Mouse (Mus musculus): ENCODE data around the gene Galnt14. TPM values are rescaled to one million over a fixed set of nuclear protein-coding genes. Genes with fewer than 3 reads are reported as not detected.

Gene Galnt14
- 9.1 and 9.8 TPM in 2 replicates for polyA plus RNA-seq (2015; fragmentation: Nextera tagmentation; extraction: Ambion mirVana)

GRCm38 (mm10) chr17:73710042-73710911, at the start of gene Galnt14:
TSS of gene Galnt14 (minus strand) at chr17:73710453.
- Histone ChIP-seq H3K4me2 (replicated peaks) (peak within 1 kb of the TSS; percentile 95), H3K36me3 (no peaks in the 10 kb centered on the region), H3K4me1 (peaks cover 48% of the 10 kb centered on the region), H3K27me3 (peaks cover 5% of the 10 kb centered on the region; the same call in 1 of the 2 replicates), H3K4me3 (peak within 1 kb of the TSS; percentile 67), H3K9me3 (no peaks in the 10 kb centered on the region), H3K9ac (replicated peaks) (peak within 1 kb of the TSS; percentile 72), H3K27ac (replicated peaks) (peak within 1 kb of the TSS; percentile 68)
- ATAC-seq (replicated peaks): peak; percentile 78
- under 1% methylated on average over 73 of the region's 75 CpGs for WGBS

GRCm38 (mm10) chr17:73743681-73744311, 33.5 kb upstream of the Galnt14 start:
- H3K9me3 ChIP-seq: no peaks in the 10 kb centered on the region
- no peaks in the 10 kb centered on the region for H3K27me3 ChIP-seq
- no peak overlapping the region for H3K4me2 ChIP-seq (replicated peaks)
- WGBS: 8% methylated on average over 6 of the region's 6 CpGs
- H3K4me1 ChIP-seq: no peaks in the 10 kb centered on the region
- no peaks in the 10 kb centered on the region for H3K36me3 ChIP-seq
- ATAC-seq (replicated peaks): peak; percentile 93
- no peak overlapping the region for H3K9ac ChIP-seq (replicated peaks)
- H3K4me3 ChIP-seq: no peak overlapping the region
- H3K27ac ChIP-seq (replicated peaks): no peak overlapping the region

- Histone ChIP-seq H3K9me3 (no peaks in the 10 kb centered on the region), H3K4me3 (no peak overlapping the region)
- no peak for ATAC-seq (replicated peaks)
Measured at GRCm38 (mm10) chr17:73723885-73724682, 13.8 kb upstream of the Galnt14 start.

GRCm38 (mm10) chr17:73719021-73719748, 8.9 kb upstream of the Galnt14 start:
- Histone ChIP-seq H3K9ac (replicated peaks) (no peak overlapping the region), H3K27ac (replicated peaks) (no peak overlapping the region), H3K4me1 (peaks cover 9% of the 10 kb centered on the region), H3K27me3 (no peaks in the 10 kb centered on the region), H3K36me3 (no peaks in the 10 kb centered on the region), H3K4me2 (replicated peaks) (no peak overlapping the region), H3K4me3 (no peak overlapping the region), H3K9me3 (no peaks in the 10 kb centered on the region)
- WGBS: 88% methylated on average over 2 of the region's 2 CpGs
- no peak for ATAC-seq (replicated peaks)

More at GRCm38 (mm10) chr17:73723885-73724682, 13.8 kb upstream of the Galnt14 start:
- Histone ChIP-seq H3K4me1 (no peaks in the 10 kb centered on the region), H3K4me2 (replicated peaks) (no peak overlapping the region), H3K27me3 (no peaks in the 10 kb centered on the region), H3K27ac (replicated peaks) (no peak overlapping the region), H3K9ac (replicated peaks) (no peak overlapping the region), H3K36me3 (no peaks in the 10 kb centered on the region)
- 53% methylated on average over 8 of the region's 8 CpGs for WGBS

GRCm38 (mm10) chr17:73716684-73717083, 6.4 kb upstream of the Galnt14 start:
- Histone ChIP-seq H3K4me2 (replicated peaks) (no peak overlapping the region), H3K36me3 (no peaks in the 10 kb centered on the region), H3K9me3 (no peaks in the 10 kb centered on the region), H3K27me3 (no peaks in the 10 kb centered on the region), H3K9ac (replicated peaks) (no peak overlapping the region), H3K27ac (replicated peaks) (no peak overlapping the region), H3K4me3 (no peak overlapping the region), H3K4me1 (peaks cover 33% of the 10 kb centered on the region)
- no peak for ATAC-seq (replicated peaks)
- WGBS: 52% methylated on average over 3 of the region's 3 CpGs

GRCm38 (mm10) chr17:73714440-73715221, 4.4 kb upstream of the Galnt14 start:
- 68% methylated on average over 8 of the region's 8 CpGs for WGBS
- Histone ChIP-seq H3K9me3 (no peaks in the 10 kb centered on the region), H3K27me3 (no peaks in the 10 kb centered on the region; the same call in 1 of the 2 replicates), H3K9ac (replicated peaks) (no peak overlapping the region), H3K4me2 (replicated peaks) (no peak overlapping the region), H3K4me3 (no peak overlapping the region), H3K36me3 (no peaks in the 10 kb centered on the region), H3K27ac (replicated peaks) (no peak overlapping the region), H3K4me1 (peaks cover 46% of the 10 kb centered on the region)
- ATAC-seq (replicated peaks): no peak

- peak; percentile 51 for ATAC-seq (replicated peaks)
- peak overlapping the region; percentile 10; the same call in 1 of the 2 replicates for H3K4me2 ChIP-seq (replicated peaks)
- WGBS: 22% methylated on average over 11 of the region's 11 CpGs
- peaks cover 5% of the 10 kb centered on the region; the same call in 1 of the 2 replicates for H3K27me3 ChIP-seq
- H3K36me3 ChIP-seq: no peaks in the 10 kb centered on the region
- H3K4me1 ChIP-seq: peaks cover 53% of the 10 kb centered on the region
- no peak overlapping the region for H3K4me3 ChIP-seq
- no peaks in the 10 kb centered on the region for H3K9me3 ChIP-seq
- H3K27ac ChIP-seq (replicated peaks): peak overlapping the region; percentile 70
- H3K9ac ChIP-seq (replicated peaks): no peak overlapping the region
Measured at GRCm38 (mm10) chr17:73713347-73713746, 3.1 kb upstream of the Galnt14 start.

GRCm38 (mm10) chr17:73711919-73712318, 1.7 kb upstream of the Galnt14 start:
- no peak overlapping the region for H3K4me2 ChIP-seq (replicated peaks)
- peak; percentile 27; the same call in 1 of the 2 replicates for ATAC-seq (replicated peaks)
- H3K27me3 ChIP-seq: peaks cover 5% of the 10 kb centered on the region; the same call in 1 of the 2 replicates
- 52% methylated on average over 15 of the region's 15 CpGs for WGBS
- H3K36me3 ChIP-seq: no peaks in the 10 kb centered on the region
- 0 out of 2 replicates have a peak overlapping the region, but pooled peaks have one; percentile 20 for H3K27ac ChIP-seq (replicated peaks)
- no peaks in the 10 kb centered on the region for H3K9me3 ChIP-seq
- no peak overlapping the region for H3K9ac ChIP-seq (replicated peaks)
- peaks cover 50% of the 10 kb centered on the region for H3K4me1 ChIP-seq
- no peak overlapping the region for H3K4me3 ChIP-seq

GRCm38 (mm10) chr17:73709131-73710041, 867 bp downstream of the Galnt14 start:
- Histone ChIP-seq H3K9ac (replicated peaks) (peak overlapping the region; percentile 72), H3K4me1 (peaks cover 47% of the 10 kb centered on the region), H3K9me3 (no peaks in the 10 kb centered on the region), H3K27me3 (peaks cover 5% of the 10 kb centered on the region; the same call in 1 of the 2 replicates), H3K36me3 (no peaks in the 10 kb centered on the region), H3K4me2 (replicated peaks) (peak overlapping the region; percentile 95), H3K4me3 (peak overlapping the region; percentile 67), H3K27ac (replicated peaks) (peak overlapping the region; percentile 68)
- under 1% methylated on average over 43 of the region's 43 CpGs for WGBS
- no peak; the same call in 1 of the 2 replicates for ATAC-seq (replicated peaks)

- Histone ChIP-seq H3K4me3 (peak overlapping the region; percentile 67; the same call in 1 of the 2 replicates), H3K36me3 (no peaks in the 10 kb centered on the region), H3K4me1 (peaks cover 37% of the 10 kb centered on the region), H3K27ac (replicated peaks) (no peak overlapping the region), H3K27me3 (peaks cover 5% of the 10 kb centered on the region; the same call in 1 of the 2 replicates), H3K9ac (replicated peaks) (no peak overlapping the region), H3K9me3 (no peaks in the 10 kb centered on the region), H3K4me2 (replicated peaks) (peak overlapping the region; percentile 95; the same call in 1 of the 2 replicates)
- 87% methylated on average over 6 of the region's 6 CpGs for WGBS
- ATAC-seq (replicated peaks): no peak
Measured at GRCm38 (mm10) chr17:73708451-73708850, 1.8 kb downstream of the Galnt14 start.
